Mouse (Mus musculus) erythroblast, adult 5-6 weeks (primary cell): ENCODE measurements around the gene Fancd2. TPM values are rescaled to one million over a fixed set of nuclear protein-coding genes. Genes with fewer than 3 reads are reported as not detected.

Experiments
- ATAC-seq: replicated peaks from 2 replicates; pipeline ENCODE4 v1.8.0; 2016; ENCODE audit warnings: moderate number of reproducible peaks, mild to moderate bottlenecking, moderate TSS enrichment, inconsistent platforms; ENCODE audit not compliant: poor library complexity, low FRiP score, severe bottlenecking
- total RNA-seq, 2 experiments: library from RNA; stranded (forward) in 1 of 2; stranded (reverse) in 1 of 2; fragments of 150-400 nt in 1 of 2; fragments of 200-764, 138-1000 nt in 1 of 2; gene quantifications; 2 replicates each; pipeline versions ENCODE4 v1.2.3 to v1.2.4; 2015 to 2017; ENCODE audit warnings: low replicate concordance in 2 of 2

Gene Fancd2
- total RNA-seq, 2 experiments from 2014 or later = 36.5 to 40.3 TPM

DNA sequence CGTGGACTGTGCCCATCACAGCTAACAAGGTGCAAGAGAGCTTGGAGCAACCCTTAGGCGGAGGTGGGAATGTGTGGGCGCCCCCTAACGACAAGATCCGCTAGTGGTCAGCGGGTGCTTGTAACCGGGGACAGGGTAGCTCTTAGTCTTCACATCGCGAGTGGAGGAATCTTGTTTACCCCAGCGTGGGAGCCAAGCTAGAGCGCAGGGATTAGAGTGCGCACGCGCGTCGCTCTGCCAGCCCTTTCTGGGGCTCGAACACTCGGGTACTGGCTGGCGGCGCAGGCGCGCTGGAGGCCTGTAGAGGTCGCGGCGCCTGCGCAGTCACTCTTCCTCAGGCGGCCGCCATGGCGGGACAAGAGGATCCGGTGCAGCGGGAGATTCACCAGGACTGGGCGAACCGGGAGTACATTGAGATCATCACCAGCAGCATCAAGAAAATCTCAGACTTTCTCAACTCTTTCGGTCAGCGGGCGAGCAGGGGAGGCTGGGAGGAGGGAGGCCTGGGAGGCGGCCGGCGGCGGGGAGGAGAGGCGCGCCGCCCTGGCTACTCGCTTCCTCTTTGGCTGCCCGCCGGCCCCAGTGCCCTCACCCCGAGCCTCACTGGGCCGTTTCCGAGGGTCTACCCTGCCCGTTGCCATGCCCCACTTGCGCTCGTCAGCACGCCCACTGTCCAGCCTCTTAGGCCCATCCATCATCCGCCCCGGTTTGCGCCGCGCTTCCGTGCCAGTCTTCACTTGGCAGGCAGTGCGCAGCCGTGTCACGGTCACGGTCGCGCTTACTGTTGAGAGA lies 73.1 kb downstream of the Fancd2 start, which contains the start of gene Brk1:
Brk1 (plus strand) TSS at position 341 of the 792 bp plus-strand sequence.
- peak; percentile 91 for ATAC-seq

GRCm38 (mm10) chr6:113605224-113605545 lies 73.7 kb downstream of the Fancd2 start:
- peak; percentile 47 for ATAC-seq

DNA sequence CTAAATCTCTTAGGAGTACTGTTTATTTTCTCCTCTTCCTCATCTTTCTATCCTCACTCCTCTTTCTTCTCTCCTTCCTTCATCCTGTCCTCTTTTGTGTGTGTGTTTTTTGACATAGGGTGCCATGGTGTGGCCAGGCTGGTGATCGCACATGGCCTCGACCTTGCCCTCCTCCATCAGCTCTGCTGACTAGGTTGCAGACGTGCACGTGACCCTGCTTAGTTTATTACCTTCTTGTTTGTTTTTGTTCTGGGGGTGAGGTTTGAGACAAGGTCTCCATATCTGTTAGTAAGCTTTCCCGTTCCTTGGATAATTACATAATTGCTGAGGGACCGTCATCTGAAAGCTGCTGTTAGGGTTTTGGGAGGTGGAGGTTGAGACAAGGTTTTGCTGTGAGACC lies 77.4 kb downstream of the Fancd2 start:
- no peak for ATAC-seq

GRCm38 (mm10) chr6:113609293-113609692 lies 77.8 kb downstream of the Fancd2 start:
- no peak for ATAC-seq

- no peak for ATAC-seq
Observed at GRCm38 (mm10) chr6:113612258-113612969, 80.9 kb downstream of the Fancd2 start.

GRCm38 (mm10) chr6:113614152-113614551 lies 82.7 kb downstream of the Fancd2 start:
- no peak for ATAC-seq

DNA sequence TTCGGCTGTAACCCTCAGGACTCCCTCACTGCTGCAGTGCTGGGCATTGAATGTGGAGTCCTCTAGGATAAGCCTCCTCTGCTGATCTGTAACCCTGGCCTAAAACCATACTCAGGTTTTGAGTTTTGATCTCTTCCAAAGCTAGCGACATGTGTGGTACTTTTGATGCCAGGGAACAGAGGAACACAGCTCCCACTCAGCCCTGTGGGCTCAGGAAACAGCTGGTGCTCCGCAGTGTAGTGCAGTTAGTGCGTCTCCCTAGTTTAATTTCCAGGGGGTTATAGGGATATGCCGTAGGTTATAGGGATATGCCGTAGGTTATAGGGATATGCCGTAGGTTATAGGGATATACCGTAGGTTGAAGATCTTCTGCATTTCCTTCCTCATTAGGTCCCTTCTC lies 83.5 kb downstream of the Fancd2 start:
- ATAC-seq = no peak

DNA sequence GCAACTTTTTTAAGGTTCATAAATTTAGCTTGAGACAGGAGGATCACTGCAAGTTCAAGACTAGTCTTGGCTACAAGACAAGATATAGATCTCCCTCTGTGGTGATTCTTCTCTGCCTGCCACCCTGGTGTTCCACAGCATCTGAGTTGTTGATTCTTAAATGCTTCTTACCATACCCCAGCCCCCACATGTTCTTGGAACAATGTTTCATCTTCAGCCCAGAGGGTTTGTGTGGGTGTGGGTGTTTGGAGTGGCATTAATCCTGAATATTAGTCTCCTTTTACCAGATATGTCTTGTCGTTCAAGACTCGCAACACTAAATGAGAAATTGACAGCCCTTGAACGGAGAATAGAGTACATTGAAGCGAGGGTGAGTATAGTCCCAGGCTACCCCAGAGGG lies 84.0 kb downstream of the Fancd2 start:
- ATAC-seq = no peak

GRCm38 (mm10) chr6:113623386-113623785 lies 91.9 kb downstream of the Fancd2 start:
- 0 out of 2 replicates have a peak, but pooled peaks have one; percentile 12 for ATAC-seq

GRCm38 (mm10) chr6:113623941-113624751 lies 92.7 kb downstream of the Fancd2 start, which contains the start of gene Vhl:
Gene Vhl (plus strand): TSS chr6:113623959.
- peak; percentile 87 for ATAC-seq

DNA sequence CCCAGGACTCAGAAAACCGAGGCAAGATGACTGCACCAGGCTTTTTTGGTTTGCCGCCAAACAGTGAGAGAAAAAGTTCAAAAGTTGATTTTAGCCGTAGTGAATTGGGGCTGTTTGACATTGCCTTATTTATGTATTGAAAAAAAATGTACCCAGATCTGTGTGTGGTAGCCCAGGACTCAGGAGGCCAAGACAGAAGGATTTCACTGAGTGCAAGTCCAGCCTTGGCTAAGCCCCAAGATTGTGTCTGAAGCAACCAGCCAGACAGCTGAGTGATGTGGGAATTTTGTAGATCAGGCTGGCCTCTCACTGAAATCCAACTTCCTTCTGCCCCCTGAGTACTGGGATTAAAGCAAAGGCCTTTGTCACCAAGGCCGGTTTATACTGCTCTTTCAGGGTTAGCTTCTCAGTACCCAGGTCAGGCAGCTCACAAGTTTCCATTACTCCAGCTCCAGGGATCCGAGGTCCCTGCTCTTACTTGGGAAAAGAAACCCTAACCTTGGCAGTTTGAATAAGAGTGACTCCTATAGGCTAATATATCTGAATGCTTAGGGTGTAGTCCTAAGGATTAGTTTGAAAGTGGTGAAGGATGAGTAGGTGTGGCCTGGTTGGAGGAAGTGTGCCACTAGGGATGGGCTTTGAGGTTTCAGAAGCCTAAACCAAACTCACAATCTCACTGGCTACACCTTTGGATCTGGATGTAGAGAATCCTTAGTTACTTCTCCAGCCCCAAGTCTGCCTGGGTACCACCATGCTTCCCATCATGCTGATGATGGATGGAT lies 93.7 kb downstream of the Fancd2 start:
- no peak for ATAC-seq

DNA sequence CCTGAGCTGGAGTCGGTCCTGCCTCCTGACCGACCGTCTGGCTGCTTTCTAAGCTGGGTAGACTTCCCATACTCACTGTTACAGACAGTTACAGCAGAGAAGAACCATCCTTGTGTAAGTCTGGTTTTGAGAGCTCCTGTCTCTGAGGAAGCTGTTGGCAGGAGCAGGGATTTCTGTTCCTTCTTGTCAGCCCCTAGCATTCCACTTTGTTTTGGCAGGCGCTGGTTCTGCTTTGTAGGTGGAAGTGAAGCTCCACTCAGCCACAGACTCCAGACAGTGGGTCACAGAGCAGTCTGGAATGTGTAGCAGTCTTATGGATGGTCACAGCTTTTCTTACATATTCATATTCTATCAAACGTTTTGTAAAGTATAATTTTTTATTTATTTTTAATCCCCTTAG lies 98.8 kb downstream of the Fancd2 start:
- no peak for ATAC-seq

DNA sequence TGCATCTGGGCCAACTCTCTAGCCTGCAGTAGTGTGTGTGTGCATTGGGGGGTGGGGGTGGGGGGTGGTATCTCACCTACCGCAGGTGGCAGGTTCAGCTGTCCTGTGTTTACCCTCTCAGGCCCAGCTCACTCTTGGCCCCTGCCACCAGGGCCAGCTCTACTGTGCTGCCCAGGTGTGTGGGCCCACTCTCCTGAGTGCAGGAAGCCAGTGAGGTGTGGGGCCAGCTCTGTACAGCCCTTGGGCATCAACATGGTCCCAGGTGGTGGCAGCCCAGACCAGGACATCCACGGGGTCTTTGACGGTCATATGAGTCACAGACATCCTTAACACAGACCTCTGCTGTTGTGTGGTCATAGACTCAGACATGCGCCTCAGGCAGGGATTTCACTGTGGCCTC lies 101.4 kb downstream of the Fancd2 start:
- no peak for ATAC-seq

GRCm38 (mm10) chr6:113638302-113639040 lies 107.0 kb downstream of the Fancd2 start, which contains the start of gene Irak2:
Gene Irak2 (plus strand): TSS chr6:113638467.
- peak; percentile 97 for ATAC-seq

DNA sequence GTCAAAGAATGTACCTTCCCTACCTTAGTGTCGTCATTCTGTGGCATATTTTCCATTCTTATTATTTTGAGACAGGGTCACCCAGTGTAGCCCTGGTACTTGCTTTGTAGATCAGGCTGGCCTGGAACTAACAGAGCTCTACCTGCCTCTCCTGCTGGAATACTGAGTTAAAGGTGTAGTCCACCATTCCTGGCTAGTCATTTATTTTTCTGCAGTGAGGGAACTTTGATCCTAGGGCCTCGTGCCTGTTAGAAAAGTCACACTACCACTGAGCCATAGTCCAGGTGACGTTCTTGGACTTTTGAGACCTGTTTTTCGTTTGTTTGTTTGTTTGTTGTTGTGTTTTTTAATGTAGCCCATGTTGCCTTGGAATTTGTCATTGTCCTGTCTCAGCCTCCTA lies 107.7 kb downstream of the Fancd2 start:
- ATAC-seq = no peak

DNA sequence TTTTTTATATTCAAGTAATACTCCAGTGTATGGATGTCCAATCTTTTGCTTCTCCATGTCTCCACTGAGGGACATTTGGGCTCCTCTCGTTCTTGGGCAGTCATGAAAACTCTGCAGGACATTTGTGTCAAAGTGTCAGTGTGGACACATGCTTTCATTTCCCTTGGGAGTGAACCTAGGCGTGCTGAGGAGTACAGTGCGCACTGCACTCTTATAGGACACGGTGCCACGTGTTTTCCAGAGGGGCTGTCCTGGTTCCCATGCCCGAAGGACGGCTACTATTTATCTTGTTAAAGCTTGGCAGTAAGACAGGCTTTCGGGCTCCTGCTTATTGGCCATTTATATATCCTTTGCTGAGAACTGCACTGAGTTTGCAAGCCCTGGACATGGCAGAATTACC lies 111.1 kb downstream of the Fancd2 start:
- no peak for ATAC-seq

DNA sequence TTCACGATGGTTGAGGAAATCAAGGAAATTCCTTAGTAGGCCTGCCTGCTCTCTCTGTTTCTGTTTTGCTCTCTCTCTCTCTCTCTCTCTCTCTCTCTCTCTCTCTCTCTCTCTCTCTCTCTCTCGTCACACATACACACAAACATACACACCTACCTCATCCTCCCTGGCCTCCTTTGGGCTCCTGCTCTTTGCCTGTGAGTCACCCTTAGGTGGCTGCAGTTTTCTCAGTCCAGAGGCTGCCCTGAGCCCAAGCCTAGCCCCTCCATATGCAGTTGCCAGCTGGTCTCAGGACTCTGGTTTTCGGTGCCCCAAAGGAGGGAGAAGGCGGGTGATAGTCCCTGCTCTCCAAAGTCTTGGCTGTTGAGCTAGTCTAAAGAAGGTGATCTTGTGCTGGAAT lies 111.5 kb downstream of the Fancd2 start:
- ATAC-seq = no peak

DNA sequence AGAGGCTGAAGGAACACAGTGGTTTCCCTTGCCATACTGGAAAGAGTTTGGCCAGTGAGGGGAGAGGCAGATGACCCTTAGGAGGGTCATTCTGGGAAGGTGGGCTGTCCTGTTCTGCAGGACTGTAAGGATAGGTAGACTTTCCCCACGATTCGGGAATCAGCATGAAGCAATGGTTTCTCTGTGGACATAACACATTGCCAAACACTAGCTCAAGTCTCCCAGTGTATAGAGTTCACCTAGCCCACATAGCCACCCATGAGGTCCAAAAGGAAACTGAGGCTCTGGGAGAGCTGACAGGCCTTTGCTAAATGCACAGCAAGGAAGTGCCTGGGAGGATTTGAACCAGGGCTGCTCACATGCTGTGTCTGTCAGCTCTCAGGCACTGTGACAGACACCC lies 112.5 kb downstream of the Fancd2 start:
- ATAC-seq = no peak

- ATAC-seq = no peak
Observed at GRCm38 (mm10) chr6:113644808-113645207, 113.3 kb downstream of the Fancd2 start.
